Mouse (Mus musculus): ENCODE results near the gene Fgf11.

Gene Fgf11

DNA sequence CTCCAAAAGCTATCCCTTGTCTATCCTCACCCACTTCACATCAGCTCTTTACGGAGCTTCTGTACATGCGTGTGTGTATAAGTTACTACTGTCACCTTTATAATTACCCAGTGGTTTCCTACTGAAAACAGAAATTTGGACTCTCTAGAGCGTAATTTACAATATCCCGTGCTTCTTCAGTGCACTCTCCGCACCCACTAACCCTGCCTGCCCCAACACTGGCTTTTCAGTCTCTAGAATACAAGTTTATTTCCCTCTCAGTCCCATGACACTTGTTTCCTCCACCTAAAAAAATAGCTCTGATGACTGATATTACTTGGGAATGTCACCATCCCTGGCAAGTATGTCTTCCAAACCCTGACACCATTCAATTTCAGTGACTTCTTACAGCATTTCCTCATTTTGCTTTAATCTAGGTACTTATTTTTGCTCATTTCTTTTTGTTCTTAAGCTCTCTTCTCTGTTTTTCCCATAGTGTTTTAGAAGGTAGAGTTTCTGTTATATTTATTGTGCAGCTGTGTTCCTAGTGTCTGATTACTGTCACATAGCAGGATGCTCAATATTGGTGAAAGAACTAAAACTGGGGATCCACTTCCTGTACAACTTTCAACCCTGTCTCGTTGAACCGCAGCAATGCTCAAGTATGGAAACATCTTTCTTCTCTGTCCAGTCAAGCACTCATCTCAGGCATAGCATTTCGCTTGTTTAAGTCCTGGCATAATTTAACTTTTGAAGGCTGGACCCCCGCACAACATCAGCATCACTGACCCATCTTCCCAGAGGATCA, 44.2 kb downstream of the Fgf11 start:
- no peak for DNase-seq (ENCODE audit: low spot score)

DNA sequence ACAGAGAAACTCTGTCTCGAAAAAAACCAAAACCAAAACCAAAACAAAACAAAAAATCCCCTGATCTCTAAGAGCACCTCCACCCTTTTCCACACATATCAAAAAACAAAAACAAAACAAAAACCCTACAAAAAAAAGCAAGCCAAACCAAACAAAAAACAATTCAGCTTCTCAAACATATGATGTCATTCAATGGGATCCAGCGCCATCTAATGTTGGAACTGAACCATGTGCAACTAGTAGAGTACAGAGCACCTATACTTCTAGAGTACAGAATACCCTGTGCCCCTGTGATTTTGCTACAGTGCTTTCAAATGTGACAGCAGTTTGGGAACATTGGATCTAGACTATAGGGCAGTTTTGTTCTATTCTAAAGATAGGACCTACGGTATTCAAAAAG, 47.0 kb downstream of the Fgf11 start:
- peak; percentile 82 for DNase-seq (ENCODE audit: low spot score)

DNA sequence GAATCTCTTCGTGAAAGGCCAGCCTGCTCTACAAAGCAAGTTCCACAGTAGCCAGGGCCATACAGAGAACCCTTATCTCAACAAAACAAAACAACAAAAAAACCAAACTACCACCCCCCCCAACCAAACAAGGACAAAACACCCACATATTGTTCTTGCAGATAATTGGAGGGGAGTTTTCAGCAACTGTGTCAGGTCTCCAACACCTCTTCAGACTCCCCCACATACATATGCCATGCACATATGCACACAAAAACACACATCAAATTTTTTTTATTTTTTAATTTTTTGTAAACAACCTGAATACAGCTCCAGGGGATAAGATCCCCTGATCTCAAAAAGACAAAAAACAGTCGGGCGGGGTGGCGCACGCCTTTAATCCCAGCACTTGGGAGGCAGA, 47.4 kb downstream of the Fgf11 start:
- DNase-seq (ENCODE audit: low spot score), result no peak

DNA sequence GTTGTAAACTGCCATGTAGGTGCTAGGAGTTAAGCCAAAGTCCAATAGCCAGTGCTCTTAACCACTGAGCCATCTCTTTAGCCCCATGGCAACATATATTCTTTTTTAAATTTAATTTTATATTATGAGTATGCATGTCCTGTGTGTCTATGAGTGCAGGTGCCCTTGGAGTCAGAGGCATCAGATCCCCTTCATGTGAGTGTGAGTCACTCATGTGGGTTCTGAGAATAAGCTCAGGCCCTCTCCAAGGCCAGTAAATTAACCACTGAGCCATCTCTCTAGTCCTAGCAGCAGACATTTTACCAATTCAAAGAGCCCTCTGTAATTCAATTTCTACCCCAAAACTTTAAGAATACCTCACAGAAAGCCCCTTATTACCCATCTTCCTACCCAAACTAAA, 49.0 kb downstream of the Fgf11 start:
- DNase-seq (ENCODE audit: low spot score), result no peak

DNA sequence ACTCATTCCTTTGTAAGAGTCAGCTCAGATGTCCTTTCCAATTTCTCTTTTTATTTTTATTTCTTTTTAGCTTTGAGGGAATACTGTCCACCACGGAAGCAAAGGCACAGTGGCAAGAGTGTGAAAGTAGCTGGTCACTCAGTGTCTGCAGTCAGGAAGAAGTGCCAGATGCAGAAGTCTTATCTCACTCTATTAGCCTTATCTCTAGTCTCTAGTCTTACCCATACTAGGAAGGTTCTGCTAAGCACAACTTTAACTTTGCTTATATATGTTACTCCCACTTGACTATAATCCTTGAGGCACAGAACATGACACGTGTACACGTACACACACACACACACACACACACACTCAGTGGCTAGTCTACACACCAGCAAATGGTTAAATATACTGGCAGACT, 50.0 kb downstream of the Fgf11 start:
- DNase-seq (ENCODE audit: low spot score), result no peak

All from adipocyte (in vitro differentiated cells).